ENCODE assay signal across 12 mouse cellular contexts in genomic region chr9:118703146-118703545, GRCm38 (mm10).
A peak's percentile ranks its signal among the peaks of the same experiment; 100 is the strongest.
DNase-seq lines count a peak whose midpoint lies in the region; ATAC-seq and TF ChIP-seq lines count a peak whose summit lies in the region.
"Had no signal": no experiment of that assay in that cellular context is flagged by ENCODE, and none has a peak within 500 bp of the region (broad histone marks: within the 10 kb centered on the region; RNA-seq: fewer than 3 reads in every experiment).

No protein-coding gene starts in this region.

- no peak for ATAC-seq in hindbrain, postnatal 0 days
- ATAC-seq in midbrain, postnatal 0 days (ENCODE audit: low FRiP score), result no peak
- ATAC-seq in inflammation-experienced regulatory T-cells, adult 6 months, result no peak

- H3K36me3 ChIP-seq in hindbrain, postnatal 0 days (ENCODE audit: insufficient read depth, low read length), result no peaks in the 10 kb centered on the region
- H3K36me3 ChIP-seq in hindbrain, embryonic 10.5 days, result 0 out of 2 replicates have a peak, but pooled peaks cover 5% of the 10 kb centered on the region
- no peaks in the 10 kb centered on the region for H3K36me3 ChIP-seq in midbrain, postnatal 0 days (ENCODE audit: insufficient read depth, low read length)
- no peaks in the 10 kb centered on the region for H3K36me3 ChIP-seq in midbrain, embryonic 10.5 days
- no peaks in the 10 kb centered on the region for H3K36me3 ChIP-seq in splenic B cell, adult 2 months (ENCODE audit: control insufficient read depth, insufficient read depth, low read length, poor library complexity, severe bottlenecking)
- H3K36me3 ChIP-seq: lung, embryonic 15.5 days; midbrain, embryonic 12.5 days had no signal

- H3K4me3 ChIP-seq in hindbrain, postnatal 0 days (ENCODE audit: low read length), result no peak overlapping the region
- no peak overlapping the region for H3K4me3 ChIP-seq in hindbrain, embryonic 10.5 days
- H3K4me3 ChIP-seq in midbrain, postnatal 0 days (ENCODE audit: low read depth, low read length), result no peak overlapping the region
- H3K4me3 ChIP-seq in midbrain, embryonic 10.5 days, result no peak overlapping the region
- H3K4me3 ChIP-seq: forebrain, embryonic 10.5 days; lung, embryonic 15.5 days; midbrain, embryonic 12.5 days had no signal

- peak; percentile 48 for TF ChIP-seq CTCF in hindbrain, postnatal 0 days (IDR thresholded peaks at IDR 0.05; ENCODE audit: low read depth)
- TF ChIP-seq CTCF in midbrain, postnatal 0 days (IDR thresholded peaks at IDR 0.05), result peak; percentile 41

- no peaks in the 10 kb centered on the region for H3K27me3 ChIP-seq in hindbrain, postnatal 0 days (ENCODE audit: insufficient read depth, low read length)
- H3K27me3 ChIP-seq in hindbrain, embryonic 10.5 days (ENCODE audit: insufficient read depth, poor library complexity, severe bottlenecking), result no peaks in the 10 kb centered on the region
- H3K27me3 ChIP-seq in midbrain, postnatal 0 days (ENCODE audit: insufficient read depth, low read length), result no peaks in the 10 kb centered on the region
- H3K27me3 ChIP-seq in midbrain, embryonic 10.5 days (ENCODE audit: low read depth, poor library complexity, severe bottlenecking), result no peaks in the 10 kb centered on the region
- no peaks in the 10 kb centered on the region for H3K27me3 ChIP-seq in splenic B cell, adult 2 months (ENCODE audit: control insufficient read depth, insufficient read depth, low read length, poor library complexity, severe bottlenecking)
- H3K27me3 ChIP-seq: lung, embryonic 15.5 days; midbrain, embryonic 12.5 days had no signal

- WGBS in hindbrain, postnatal 0 days, result 93% methylated on average over 3 of the region's 3 CpGs
- WGBS in hindbrain, embryonic 10.5 days, result 90% methylated on average over 3 of the region's 3 CpGs
- WGBS in midbrain, postnatal 0 days, result 92% methylated on average over 3 of the region's 3 CpGs
- WGBS in midbrain, embryonic 10.5 days, result 89% methylated on average over 3 of the region's 3 CpGs

- no peak overlapping the region for H3K9ac ChIP-seq in hindbrain, postnatal 0 days (replicated peaks; ENCODE audit: low read length)
- no peak overlapping the region for H3K9ac ChIP-seq in midbrain, postnatal 0 days (replicated peaks; ENCODE audit: low read length, poor library complexity, severe bottlenecking)
- H3K9ac ChIP-seq: lung, embryonic 15.5 days; midbrain, embryonic 12.5 days had no signal

- no peak for DNase-seq in hindbrain, postnatal 0 days (ENCODE audit: low spot score)
- no peak for DNase-seq in hindbrain, embryonic 10.5 days (ENCODE audit: low spot score)
- no peak for DNase-seq in midbrain, postnatal 0 days (ENCODE audit: low spot score)
- no peak for DNase-seq in midbrain, embryonic 10.5 days (ENCODE audit: low spot score)
- peak; percentile 58 for DNase-seq in R1 (ENCODE audit: low read depth, low spot score)
- DNase-seq in splenic B cell, adult 2 months (ENCODE audit: low read depth, low spot score), result peak; percentile 38
- DNase-seq: cerebellum, adult 9-11 months; kidney, adult 18-20 months had no signal

- no peak overlapping the region for H3K27ac ChIP-seq in hindbrain, postnatal 0 days
- H3K27ac ChIP-seq in hindbrain, embryonic 10.5 days, result no peak overlapping the region
- H3K27ac ChIP-seq in midbrain, postnatal 0 days (ENCODE audit: low read depth, low read length), result no peak overlapping the region
- H3K27ac ChIP-seq in midbrain, embryonic 10.5 days (replicated peaks), result no peak overlapping the region
- H3K27ac ChIP-seq: forebrain, embryonic 10.5 days; lung, embryonic 15.5 days; midbrain, embryonic 12.5 days had no signal

- H3K4me2 ChIP-seq in hindbrain, postnatal 0 days (ENCODE audit: low read depth, low read length), result no peak overlapping the region
- no peak overlapping the region for H3K4me2 ChIP-seq in midbrain, postnatal 0 days (ENCODE audit: low read depth, low read length, poor library complexity, severe bottlenecking)
- H3K4me2 ChIP-seq: lung, embryonic 15.5 days; midbrain, embryonic 12.5 days had no signal

- H3K9me3 ChIP-seq in hindbrain, postnatal 0 days (ENCODE audit: low read length), result no peaks in the 10 kb centered on the region
- H3K9me3 ChIP-seq in hindbrain, embryonic 10.5 days, result 0 out of 2 replicates have a peak, but pooled peaks cover 2% of the 10 kb centered on the region
- H3K9me3 ChIP-seq in midbrain, postnatal 0 days (ENCODE audit: low read length), result no peaks in the 10 kb centered on the region
- no peaks in the 10 kb centered on the region; the same call in 1 of the 2 replicates for H3K9me3 ChIP-seq in midbrain, embryonic 10.5 days (replicated peaks)
- H3K9me3 ChIP-seq: lung, embryonic 15.5 days; midbrain, embryonic 12.5 days had no signal

- H3K4me1 ChIP-seq in hindbrain, postnatal 0 days (ENCODE audit: insufficient read depth, low read length), result no peaks in the 10 kb centered on the region
- peaks cover 18% of the 10 kb centered on the region for H3K4me1 ChIP-seq in hindbrain, embryonic 10.5 days (replicated peaks)
- H3K4me1 ChIP-seq in midbrain, postnatal 0 days (ENCODE audit: insufficient read depth, low read length), result no peaks in the 10 kb centered on the region
- H3K4me1 ChIP-seq in midbrain, embryonic 10.5 days, result peaks cover 10% of the 10 kb centered on the region
- H3K4me1 ChIP-seq: midbrain, embryonic 12.5 days had no signal

Comparison
In these comparisons a context has a peak if more than half of its experiments do, and no peak if none do; other contexts are left out.
1. DNase-seq: peak in R1 (single experiment) and splenic B cell, adult 2 months (single experiment); none in hindbrain, postnatal 0 days (single experiment), hindbrain, embryonic 10.5 days (single experiment), midbrain, postnatal 0 days (single experiment) and midbrain, embryonic 10.5 days (single experiment).